Mouse (Mus musculus) gastrocnemius, postnatal 14 days (tissue): Measurements from ENCODE around the gene Lyl1. TPM values are rescaled to one million over a fixed set of nuclear protein-coding genes. Genes with fewer than 3 reads are reported as not detected.

ENCODE experiments used
- DNase-seq: peaks from one replicate; pipeline ENCODE4 v3.0.0; 2021; ENCODE audit warnings: mixed read lengths
- intact Hi-C: fragments of 180-260 bp; cut with DNase I; formaldehyde crosslinking; loops from one replicate; pipeline ENCODE4 v1.15.1; 2025; ENCODE audit warnings: low total_unique reads
- total RNA-seq, 2 experiments: library from RNA; stranded (reverse); gene quantifications; 2 replicates each; pipeline ENCODE4 v1.2.3; 2021

Gene Lyl1
- total RNA-seq, 2 experiments from 2014 or later: 2.7 to 2.9 TPM

DNA sequence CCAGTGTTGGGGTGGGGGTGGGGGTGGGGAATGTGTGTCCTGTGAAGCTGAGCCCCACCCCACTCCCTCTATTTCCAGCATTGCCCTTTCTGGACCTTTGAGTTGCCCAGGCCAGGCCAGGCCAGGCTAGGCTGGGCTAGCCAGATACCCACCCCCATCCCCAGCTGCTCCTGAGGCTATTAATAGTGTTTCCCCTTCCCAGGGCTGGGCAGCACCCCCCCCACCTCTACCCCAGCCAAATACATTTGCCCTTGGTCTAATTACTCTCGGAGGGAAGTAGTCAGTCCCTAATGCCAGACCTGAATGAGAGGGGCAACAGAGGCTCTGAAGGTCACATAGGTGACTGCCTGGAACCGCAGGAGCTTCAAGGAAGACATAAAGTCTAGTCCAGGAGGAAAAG lies 34.3 kb downstream of the Lyl1 start:
- DNase-seq: peak; percentile 75
- intact Hi-C loops: loop anchor here (5.0 kb wide), 2 partner anchors 62 to 77 kb away; no protein-coding TSS in a partner anchor

DNA sequence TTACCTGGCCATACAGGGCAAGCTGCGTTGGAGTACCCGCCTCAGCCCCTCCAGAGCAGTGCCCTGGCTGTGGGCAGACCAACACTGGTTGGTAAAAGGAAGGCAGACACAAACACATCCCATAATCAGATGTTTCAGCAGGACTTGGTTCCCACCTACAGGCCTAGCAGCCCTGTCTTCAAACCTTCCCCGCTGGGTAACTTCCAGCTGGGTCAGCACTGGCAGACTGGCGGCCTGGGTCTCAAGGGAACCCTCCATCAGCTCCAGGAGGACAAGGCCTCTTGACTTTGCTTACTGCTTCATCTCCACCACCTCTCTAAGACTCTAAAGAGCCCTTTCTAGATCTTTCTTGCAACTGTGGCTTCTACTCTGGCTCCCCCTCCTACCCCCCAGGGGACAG lies 35.3 kb downstream of the Lyl1 start:
- DNase-seq: no peak
- intact Hi-C loops: loop anchor here (5.0 kb wide), 2 partner anchors 61 to 76 kb away; no protein-coding TSS in a partner anchor

DNA sequence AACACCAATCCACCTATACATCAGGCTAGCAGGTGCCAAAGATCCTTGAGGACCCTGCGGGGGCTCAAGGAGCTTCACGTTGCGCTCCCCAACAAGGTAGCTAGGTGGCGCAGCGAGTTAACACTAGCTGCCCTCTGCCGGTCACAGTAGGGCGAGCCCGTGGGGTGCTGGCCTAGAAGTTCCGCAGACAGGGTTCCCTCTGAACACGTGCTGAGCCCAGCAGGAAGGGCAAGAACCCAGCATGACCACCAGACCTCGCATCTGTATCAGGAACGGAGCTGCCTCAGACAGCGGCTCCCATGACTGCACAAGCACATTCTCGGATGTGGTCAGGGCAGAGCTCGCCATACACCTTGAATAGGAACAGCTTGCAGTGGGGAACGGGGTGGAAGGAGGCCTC lies 36.4 kb downstream of the Lyl1 start:
- peak; percentile 86 for DNase-seq
- intact Hi-C loops: loop anchor here (5.0 kb wide), 2 partner anchors 60 to 75 kb away; no protein-coding TSS in a partner anchor

DNA sequence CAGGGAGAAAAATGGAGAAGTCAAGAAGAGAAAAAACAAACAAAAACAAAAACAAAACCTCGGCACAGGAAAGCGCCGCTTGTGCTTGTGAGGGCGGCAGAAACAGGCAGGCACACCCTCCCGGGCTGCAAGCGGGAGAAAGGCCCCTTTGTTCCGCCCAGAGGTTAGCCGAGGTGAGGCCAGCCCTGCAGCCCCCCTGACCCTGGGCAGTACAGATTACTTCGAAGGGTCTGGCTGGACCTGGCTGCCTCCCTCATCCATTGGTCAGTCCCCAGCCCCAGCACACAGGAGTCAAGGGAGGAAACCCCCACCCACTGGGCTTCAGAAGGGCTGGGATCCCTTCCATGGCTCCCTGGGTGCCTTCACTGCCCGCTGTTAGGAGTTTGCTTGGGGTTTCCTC lies 37.0 kb downstream of the Lyl1 start:
- DNase-seq: no peak
- intact Hi-C loops: loop anchor here (5.0 kb wide), 2 partner anchors 59 to 74 kb away; no protein-coding TSS in a partner anchor

DNA sequence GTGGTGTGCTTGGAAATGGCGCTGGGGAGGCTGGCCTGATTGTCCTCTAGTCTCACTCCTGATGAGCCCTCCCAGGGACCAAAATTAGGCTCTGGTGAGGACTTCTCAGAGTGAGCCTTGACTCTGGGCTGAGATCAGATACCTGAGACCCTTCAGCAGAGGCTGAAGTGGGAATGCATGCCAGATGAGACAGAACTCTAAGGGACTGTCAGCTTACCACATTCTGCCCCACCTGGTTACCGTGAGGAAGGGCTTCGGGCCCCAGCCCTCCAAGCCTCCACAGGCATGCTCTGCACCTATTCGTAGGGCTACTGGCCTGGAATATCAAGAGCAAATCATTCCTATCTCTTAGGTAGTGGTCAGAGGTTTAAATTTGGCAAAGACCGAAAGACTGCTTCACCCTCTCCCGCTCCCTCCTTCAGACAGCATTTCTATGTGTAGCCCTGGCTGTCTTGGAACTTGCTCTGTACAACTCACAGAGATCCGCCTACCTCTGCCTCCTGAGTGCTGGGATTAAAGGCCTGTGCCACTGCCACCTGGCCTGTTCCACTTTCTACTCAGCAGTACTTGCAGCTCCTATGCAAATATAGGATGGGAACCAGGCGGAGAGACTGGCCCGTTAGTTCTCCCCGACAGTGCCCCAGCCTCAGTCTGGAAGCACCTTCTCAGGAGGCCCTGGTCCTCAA lies 37.6 kb downstream of the Lyl1 start:
- intact Hi-C loops: loop anchor here (5.0 kb wide), 2 partner anchors 58 to 73 kb away; no protein-coding TSS in a partner anchor
- no peak for DNase-seq

DNA sequence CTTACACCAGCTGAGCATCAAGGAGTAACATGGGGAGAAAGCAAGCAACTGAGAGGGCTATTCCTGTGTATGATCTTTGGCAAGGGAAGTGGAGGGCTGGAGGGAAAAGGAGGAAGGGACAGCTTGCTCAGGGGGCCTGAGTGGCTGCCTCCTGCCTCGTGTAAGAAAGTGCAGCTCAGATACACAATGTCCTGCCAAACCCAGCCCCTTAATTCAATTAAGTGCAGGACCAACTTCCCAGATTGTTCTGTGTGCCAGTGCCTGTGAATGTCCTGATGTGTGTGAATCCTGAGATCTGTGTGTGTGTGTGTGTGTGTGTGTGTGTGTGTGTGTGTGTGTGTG lies 38.1 kb downstream of the Lyl1 start:
- intact Hi-C loops: loop anchor here (5.0 kb wide), 2 partner anchors 58 to 73 kb away; no protein-coding TSS in a partner anchor
- DNase-seq: no peak

DNA sequence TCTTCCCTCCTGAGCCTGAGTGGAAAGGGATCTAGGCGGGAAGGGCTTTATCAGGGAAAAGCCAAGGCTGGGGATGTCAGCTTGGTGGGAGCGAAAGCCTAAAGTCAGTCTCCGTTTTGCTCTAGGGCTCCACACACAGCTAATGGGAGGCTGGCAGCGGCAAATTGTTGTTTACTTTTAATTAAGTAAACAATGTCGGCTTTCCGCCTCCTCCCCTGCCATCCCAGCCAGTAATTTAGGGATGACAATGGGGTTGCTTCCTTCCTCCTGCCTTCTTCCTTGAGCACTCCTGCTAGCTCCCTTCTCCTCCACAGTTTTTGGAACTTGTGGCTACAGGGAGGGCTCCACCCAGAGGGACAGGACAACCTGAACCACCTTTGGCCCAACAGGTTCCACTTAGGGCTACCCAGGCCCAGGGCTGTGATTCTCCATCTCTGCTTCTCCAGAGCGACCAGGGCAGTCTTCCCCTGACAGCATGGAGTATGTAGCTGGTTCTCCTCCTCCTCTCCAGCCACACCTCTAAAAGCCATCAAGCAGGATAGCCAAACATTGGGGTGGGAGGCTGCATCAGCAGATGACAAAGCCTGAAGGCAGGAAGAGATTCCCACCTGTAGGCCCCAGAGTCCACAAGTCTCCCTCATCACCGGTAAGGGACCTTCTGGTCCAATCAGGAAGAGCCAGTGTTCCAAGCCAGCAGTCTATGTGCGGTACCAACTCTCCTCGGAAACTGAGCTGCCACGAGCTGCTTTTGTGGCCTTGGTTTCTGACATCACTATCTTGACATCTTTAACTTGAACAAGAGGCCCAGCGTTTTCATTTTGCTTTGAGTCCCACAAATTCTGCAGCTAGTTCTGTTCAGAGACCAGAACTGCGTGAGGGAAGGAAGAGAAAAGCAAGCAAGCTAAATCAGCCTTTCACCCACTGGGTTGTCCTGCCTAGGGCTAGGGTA lies 39.9 kb downstream of the Lyl1 start:
- intact Hi-C loops: no loop called here
- DNase-seq: no peak

DNA sequence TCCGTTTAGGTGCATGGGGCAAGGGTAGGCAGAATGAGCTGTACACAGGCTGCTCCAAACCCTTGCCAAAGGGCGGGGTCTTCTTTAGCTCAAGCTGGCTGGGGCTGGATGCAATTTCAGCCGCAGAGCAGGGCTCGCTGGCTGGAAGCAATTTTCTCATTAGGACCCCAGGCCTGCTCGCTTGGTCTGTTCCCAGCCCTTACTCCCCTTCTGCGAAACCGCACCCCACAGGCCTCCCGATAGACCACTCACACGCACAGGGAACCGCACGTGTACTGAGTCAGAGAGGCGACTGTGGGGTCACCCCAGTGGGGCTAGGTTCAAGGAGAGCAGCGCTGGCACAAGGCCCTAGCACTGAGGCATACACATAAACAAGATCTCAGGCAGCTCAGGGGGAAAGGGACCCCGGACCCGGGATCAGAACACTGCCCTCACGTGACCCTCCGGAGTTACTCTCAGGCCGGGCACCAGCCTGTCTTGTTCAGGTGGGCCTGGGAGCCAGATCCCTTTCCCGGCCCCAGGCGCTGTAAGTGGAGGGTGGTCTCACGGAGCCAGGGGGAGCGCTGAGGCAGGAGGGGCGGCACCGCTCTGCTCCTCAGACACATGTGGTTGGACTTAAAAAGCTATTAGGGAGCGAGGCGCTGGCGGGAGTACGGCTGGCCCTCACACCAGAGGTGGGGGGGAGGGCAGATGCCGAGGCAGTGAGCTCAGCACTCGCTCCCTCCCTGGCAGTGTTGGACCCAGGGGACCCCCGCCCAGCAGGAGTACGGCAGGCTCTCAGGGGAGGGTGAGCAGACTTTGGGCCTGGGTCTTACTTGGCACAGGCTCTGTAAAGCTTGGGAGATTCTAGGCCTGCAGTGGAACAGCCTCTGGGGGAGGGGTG lies 41.2 kb downstream of the Lyl1 start:
- peak; percentile 86 for DNase-seq
- intact Hi-C loops: no loop called here

DNA sequence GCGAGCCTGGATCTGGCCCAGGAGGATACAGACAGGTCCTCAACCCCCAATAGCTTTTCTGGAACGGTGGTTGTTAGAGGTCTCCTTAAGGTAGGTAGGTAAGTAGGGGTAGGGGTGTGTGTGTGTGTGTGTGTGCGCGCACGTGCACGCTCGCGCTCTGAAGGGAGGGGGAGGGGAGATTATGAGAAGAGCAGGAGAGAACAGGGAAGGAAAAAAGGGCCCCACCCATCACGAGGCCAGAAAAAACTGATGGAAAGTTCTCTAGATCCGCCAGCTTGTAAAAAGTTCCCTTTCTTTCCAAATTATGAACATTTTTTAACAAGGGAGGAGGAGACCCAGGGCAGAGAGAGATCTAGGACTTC lies 41.8 kb downstream of the Lyl1 start:
- intact Hi-C loops: no loop called here
- DNase-seq: no peak

DNA sequence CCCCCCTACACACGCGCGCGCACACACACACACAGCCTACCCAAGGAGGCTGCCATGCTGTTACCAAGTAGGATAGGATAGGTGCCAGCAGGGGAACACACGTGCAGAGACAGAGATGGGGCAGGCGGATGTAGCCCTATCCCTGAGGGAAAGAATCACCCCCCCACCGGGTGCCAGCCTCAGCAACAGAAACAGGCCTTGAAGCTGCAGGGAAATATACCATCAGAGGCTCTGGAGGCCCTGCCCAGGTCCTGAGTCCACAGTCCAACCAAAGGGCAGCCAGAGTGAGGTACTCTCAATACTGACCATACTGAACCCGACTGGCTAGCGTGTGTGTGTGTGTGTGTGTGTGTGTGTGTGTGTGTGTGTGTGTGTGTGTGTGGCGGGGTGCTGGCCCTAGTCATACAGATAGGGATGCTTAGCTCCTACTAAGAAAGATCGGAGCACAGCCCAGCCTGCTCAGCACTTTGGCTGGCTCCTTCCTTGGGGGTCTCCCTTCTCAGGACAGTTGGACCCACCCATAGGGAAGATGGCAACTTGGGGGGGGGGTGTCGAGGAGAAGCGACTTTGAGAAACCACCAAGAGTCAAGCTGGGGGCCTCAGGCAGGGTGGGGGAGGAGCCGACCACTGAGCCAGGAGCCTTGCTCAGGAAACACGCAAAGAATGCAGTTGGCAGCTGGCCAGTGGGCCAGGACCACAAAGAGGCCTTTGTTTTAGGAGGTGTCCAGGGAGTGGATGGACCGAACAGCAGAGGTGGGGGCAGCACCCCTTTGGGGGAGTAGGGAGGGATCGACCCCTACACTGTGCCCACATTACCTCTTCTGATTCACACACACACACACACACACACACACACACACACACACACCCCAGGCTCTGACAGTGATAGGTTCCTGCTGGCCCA lies 42.5 kb downstream of the Lyl1 start:
- intact Hi-C loops: no loop called here
- DNase-seq: peak; percentile 84

DNA sequence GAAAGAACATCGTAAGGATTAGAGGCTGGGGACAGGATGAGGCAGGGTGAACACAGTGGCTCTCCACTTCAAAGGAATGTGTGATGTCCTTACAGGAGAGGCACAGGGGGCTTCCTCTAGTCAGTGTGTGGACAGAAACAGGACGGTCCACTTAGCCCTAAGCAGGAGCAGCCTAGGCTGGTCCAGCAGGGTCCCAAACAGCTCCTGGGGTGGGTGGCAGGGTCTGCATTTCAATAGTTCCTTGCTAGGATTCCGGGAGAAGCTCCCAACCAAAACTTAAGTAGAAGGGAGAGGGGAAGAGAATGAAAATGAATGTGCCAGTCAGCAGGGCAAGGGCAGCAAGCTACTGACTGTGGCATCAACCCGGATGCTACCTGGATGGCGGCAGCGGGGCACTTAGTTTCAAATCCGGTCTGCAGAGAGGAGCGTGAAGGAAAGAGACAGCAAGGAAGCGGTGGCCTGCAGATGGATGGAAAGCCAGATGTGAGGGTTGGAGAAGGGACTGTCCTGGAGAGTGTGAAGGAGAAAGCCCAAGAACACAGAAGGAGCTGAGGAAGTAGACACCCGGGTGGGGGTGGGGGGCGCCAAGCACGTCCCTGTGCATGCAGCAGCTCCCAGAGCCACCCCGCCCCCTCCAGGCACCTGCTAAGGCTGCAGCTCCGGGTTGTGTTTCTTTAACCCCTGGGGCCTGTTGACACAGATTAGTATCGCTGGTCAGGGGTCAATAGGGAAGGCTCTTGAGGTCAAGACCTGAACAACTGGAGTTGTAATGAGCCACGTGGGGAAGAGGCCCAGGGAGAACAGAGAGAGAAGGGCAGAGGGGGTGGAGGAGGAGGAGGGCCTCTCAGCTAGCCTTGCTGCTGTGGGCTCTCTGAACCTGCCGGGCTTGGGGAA lies 44.0 kb downstream of the Lyl1 start:
- intact Hi-C loops: no loop called here
- peak; percentile 64 for DNase-seq

DNA sequence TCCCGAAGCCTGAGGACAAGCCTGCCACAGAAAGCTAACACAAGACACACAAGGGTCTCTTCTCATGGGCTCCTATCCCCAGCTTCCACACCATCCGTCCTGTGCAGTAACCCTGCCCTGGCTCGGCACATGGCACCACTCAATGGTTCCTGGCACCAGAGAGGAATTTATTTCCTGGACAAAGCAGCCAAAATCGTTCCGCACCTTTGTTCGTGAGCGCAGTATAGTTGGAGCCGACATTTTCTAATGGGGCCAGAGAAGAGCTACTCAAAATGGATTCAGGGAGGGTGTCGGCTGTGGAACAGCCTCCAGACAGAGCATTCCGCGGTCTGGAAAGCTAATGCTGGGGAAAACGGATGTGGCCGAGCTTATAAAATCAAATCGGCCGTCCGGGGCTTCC lies 48.3 kb downstream of the Lyl1 start:
- no peak for DNase-seq
- intact Hi-C loops: no loop called here

DNA sequence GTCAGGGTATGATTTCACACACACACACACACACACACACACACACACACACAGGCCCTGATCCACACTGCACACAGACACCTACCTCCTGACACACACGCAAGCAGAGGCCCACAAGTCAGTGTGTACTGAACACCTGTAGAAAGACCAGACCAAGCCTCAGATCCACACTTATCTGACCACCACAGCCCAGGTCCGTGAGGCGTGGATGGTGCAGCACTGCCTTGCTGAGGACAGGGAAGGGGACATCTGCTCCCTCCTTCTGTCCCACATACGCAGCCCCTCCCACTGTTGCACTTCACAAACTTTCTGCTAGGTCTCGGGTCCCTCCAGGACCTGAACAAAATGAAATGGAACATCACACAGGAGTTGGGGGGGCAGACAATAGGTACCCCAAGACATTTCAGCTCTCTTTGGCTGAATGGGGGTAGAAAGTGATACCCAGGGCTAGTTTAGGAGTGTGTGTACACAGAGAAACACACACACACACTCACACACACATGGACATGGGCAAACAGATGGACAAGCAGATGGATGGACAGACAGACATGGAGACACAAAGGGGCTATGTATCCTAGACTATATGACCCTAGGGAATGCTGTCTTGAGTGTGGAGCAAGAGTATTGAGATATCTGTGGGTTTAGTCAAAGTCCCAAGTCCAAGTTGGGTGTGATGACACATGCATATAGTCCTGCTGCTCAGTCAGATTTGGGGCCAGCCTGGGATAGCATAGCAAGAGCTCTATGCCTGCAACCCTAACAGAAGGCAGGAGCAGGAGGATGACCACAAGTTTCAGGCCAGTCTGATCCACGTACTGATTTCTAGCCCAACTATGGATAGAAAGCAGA lies 51.7 kb downstream of the Lyl1 start:
- intact Hi-C loops: loop anchor here (5.0 kb wide), 1 partner anchor 54 kb away; no protein-coding TSS in a partner anchor
- no peak for DNase-seq
